Mouse (Mus musculus) E14TG2a.4 (cell line): ENCODE data around the gene Rab31.

Source experiments
- CTCF ChIP-seq: conservative IDR thresholded peaks from 2 replicates; pipeline ENCODE4 v1.5.1; 2014; ENCODE audit warnings: low read length
- NANOG ChIP-seq: IDR thresholded peaks from 2 replicates; pipeline ENCODE4 v1.6.1; 2014; ENCODE audit warnings: borderline replicate concordance, low read length, mixed read lengths

- TF ChIP-seq CTCF = no peak
- no peak for TF ChIP-seq NANOG
Measured at GRCm38 (mm10) chr17:65614431-65614830, 158.1 kb downstream of the Rab31 start.
